Mouse (Mus musculus): ENCODE data around the gene Slc6a17.

DNA sequence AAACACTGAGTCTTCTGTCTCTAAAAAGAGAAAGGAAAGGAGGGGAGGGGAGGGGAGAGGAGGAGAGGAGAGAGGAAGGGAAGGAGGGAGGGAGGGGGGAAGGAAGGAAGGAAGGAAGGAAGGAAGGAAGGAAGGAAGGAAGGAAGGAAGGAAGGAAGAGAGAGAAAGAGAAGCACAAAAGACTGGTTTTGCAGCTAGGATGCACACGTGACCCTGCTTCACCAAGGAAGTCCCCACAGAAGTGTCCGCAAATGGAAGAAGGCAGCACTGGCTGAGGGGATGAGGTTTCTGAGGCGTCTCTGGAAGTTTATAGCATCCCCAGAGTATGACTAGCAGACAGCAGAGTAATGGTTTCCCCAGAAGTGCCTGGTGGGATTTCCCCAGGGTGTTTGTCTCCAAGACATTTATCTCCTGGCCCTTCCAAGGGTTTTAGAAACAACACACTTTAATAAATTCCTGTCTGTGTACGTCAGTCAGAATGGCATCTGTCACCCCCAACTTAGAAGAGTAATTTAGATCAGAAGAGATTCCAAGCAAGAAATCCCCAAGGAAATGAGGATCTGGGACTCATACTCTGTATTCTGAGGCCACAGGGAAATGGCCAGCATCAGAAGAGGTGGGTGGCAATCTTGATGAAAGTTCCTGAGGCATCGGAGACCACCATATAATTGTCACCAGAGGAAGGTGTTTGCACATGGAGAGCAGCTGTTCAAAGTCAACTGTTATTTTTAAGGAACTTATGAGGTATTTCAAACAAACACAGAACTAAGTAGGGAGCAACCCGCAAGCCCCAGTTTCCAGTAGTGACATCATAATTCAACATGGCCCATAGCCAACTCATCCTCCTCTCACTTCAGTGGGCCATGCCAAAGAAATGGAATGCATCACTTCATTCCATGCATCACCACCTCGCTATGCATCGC lies 25.6 kb upstream of the Slc6a17 start:
- TF ChIP-seq CTCF (IDR thresholded peaks at IDR 0.05; ENCODE audit: control insufficient read depth, insufficient read depth, insufficient replicate concordance, low read depth, low read length), result no peak
- no peak for TF ChIP-seq POLR2A (IDR thresholded peaks at IDR 0.05; ENCODE audit: control insufficient read depth, low read depth, low read length)
